Mouse (Mus musculus) kidney, adult 8-10 months (tissue): Measurements from ENCODE around the gene Irf6.

ENCODE experiments used
- DNase-seq, 2 experiments: peaks; one replicate each; pipeline ENCODE4 v3.0.0; 2022

The Irf6 gene

GRCm38 (mm10) chr1:193203821-193204220 is 50.9 kb downstream of the Irf6 start:
- DNase-seq = no peak

- DNase-seq = peak in 1 of 2 experiments; percentile 28
Measured at GRCm38 (mm10) chr1:193205431-193205830, 52.5 kb downstream of the Irf6 start.

- no peak for DNase-seq
Measured at GRCm38 (mm10) chr1:193207503-193207902, 54.6 kb downstream of the Irf6 start, which contains the start of gene Lamb3. TSS of gene Lamb3 (plus strand) at chr1:193207699.

GRCm38 (mm10) chr1:193208178-193208577 is 55.3 kb downstream of the Irf6 start:
- peak; percentile 61 to 79 for DNase-seq

DNA sequence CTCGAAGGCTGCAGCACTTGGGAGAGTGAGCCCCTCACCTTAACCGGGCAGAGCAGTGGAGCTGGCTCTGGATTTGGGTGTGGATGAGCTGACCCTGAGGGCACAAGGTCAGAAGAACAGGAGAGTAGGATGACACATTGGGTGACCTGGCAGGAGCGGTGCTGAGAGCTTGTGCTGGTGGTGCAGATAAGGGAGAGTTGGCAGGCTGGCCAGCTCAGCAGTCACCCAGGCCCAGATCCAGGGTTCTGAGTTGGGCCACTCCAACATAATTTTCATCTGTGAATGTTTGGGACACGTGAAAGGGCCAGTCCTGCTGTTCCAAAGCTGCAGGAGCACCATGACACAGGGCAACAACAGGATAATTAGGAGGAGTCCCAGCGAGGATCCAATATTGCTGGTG is 58.5 kb downstream of the Irf6 start:
- no peak for DNase-seq

DNA sequence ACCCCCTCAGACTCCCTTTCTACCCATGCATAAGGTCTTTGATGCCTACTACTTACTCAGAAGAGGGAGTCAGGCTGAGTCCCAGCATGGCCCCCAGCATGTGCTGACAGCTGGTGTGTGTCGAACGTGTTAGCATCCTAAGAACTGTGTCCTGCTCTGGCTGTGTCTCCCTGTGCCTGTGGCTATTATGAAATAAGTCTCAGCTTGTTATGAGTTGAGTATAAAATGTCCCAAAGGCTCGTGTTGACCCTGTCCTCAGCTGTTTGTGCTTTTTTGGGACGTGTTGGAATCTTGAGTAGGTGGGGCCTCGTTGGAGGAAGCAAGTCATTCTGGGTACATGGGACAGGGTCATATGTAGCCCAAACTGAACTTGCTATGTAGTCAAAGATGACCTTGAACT is 61.1 kb downstream of the Irf6 start:
- no peak for DNase-seq

- DNase-seq = no peak
Measured at GRCm38 (mm10) chr1:193216000-193216399, 63.1 kb downstream of the Irf6 start.

DNA sequence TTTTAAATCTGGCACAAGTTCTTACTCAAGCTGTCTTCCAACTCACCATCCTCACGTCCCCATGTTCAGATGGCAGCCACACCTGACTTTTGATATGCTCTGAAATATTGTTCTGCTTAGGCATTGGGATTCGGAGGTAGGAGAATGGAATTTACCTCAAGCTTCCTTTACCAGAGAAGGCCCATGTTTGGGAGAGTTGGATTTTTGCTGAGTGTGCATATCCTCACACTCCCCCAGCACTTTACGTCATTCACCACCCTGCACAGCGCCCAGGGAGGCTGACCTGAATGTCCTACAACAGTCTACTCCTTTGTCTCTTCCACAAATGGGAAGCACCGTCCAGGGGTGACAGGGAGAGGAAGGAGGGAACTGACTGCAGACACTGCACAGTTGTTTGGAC is 67.5 kb downstream of the Irf6 start:
- DNase-seq = no peak
